Mouse (Mus musculus) c-Kit-positive CD71-negative TER-119-negative erythroid progenitor cells, embryonic 14.5 days (primary cell): Measurements from ENCODE around the gene Zmym4.
A peak's percentile ranks its signal among the peaks of the same experiment; 100 is the strongest.
"Not testable (repeated sequence)": the region's sequence is repeated elsewhere in the genome, so short reads cannot be mapped to it uniquely, and the experiment has no call there.

Experiments used
- DNase-seq: peaks from one replicate; pipeline ENCODE4 v3.0.0-alpha.2; 2013; ENCODE audit warnings: low read depth

Gene Zmym4

DNA sequence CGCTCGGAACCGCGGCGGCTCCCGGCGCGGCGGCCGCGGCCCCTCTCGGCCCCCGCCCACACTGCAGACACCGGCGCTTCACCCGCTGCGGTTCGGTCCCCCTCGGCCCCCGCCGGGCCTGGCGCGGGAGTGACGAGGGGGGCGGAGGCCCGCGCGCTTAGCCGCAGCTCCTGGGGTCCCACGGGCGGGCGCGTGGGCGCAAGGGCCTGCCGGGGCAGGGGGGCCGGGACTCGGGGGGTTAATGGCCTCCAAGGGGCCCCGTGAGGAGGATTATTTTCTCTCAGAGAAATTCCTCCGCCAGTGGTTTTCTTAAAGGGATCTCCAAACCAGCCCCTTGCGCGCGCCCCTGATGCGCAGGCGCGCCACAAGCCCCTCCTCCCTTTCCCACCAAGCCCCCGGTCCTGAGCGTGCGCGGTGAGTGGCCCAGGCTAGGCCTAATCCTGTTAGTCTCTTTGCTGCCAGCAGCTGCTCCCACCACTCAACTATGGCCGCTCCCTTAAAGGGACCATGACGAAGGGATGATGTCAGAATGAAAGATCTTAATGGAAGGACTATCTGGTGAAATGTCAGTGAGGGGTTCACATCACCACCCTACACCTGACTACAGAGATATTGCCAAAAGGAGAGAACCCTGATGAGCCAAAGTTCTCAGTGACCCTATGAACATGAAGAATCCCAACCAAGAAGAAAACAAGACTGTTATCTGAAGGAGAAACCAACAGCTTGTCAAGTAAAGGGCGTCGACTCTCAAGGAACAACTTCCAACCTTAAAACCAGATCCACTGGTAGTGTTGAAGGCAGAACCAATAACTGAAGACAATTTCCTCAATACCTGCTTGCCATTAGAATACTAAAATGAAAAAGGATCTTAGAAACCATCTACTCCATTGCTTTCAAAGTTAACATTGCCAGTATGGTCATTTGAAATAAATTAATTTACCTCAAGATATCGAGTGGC is at the start of gene Zmym4:
TSS of gene Zmym4 (minus strand) at position 272 of the 958 bp plus-strand sequence.
- DNase-seq: peak; percentile 86

DNA sequence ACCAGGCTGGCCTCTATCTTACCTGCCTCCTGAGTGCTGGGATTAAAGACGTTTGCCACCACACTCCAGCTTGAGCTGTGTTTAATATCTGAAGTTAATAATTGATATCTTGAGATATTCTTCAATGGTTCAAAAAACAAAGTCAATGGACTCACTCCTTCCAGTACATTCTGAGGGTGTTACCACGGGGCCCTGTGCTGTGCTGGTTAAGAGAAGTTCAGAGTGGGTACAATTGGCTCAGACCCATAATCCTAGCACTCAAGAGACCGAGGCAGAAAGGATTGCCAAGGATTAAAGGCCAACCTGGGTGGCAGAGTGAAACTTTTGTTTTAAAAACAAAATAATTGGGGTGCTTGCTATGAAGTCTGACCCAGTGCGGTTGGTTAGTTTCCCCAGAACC is 48.4 kb upstream of the Zmym4 start:
- no peak for DNase-seq

DNA sequence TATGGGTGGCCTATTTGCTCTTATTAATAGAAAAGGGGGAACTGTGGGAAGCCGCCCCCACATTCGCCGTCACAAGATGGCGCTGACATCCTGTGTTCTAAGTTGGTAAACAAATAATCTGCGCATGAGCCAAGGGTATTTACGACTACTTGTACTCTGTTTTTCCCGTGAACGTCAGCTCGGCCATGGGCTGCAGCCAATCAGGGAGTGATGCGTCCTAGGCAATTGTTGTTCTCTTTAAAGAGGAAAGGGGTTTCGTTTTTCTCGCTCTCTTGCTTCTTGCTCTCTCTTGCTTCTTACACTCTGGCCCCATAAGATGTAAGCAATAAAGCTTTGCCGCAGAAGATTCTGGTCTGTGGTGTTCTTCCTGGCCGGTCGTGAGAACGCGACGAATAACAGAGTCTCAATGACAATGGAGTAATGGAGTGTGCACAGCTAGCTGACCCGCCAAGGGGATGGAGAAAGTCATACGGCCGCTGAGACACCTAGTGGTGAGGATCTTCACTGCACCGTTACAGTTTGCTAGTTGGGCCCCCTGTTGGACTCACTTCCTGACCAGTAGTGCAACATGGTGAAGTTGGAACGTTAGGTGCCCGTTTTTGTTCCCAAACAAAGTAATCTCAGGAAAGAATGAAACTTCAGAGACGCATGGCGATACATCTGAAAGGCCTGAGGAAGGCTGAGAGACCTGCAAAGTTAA is 47.5 kb upstream of the Zmym4 start:
- peak; percentile 80 for DNase-seq

DNA sequence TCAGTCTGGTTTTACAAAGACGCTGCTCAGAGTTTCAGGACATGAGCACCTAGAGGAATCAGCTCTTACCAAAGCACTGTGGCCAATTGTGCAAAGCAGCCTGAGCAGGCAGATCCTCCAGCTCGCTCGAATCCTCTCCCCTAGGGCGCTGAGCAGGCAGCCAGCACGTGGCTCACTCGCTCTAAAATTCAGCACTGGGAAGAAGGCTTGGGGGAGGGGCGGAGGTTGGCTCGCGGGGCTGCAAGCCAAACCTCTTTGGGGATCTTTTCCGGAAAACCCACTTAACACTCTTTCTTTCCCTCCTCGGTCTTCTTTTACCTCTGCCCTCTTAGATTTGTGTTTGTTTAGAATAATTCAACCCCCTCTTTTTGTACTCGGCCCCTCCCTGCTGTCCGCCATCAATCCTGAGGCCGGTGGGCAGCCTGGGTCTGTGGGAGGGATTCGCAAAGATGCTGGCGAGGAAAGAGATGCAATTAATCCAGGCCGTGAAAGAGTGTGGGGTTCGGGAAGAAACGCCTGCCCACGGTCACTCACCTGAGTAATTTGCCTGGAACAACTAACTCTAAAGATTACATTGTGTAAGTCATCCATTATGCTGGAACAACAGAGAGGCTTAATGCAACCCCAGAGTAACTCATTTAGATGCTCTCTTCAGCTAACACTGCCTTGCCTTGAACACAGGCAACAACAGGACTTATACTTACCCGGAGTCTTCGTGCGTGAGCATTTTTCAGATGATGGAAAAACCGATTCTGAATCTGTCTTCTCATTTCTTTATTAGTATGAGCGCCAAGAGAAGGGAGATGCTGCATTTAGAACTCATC is 37.4 kb upstream of the Zmym4 start:
- DNase-seq: no peak

DNA sequence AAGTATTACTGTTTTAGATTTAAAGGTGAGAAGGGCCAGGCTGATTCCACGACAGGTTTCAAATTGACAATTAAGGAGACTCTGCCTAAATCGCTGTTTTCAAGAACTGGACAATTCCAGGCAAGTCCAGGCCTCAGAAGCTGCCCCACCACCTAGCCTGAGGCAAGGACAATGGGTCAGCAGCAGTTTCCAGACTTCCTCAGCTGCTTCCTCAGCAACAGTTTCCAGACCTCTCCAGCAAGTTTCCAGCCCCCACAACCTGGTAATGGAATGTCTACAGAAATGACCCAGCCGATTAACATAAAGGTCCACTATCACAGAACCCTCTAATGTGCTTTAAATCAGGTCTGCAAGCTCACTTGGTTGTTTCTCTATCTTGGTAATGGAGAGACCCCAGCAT is 36.4 kb upstream of the Zmym4 start:
- DNase-seq: no peak

DNA sequence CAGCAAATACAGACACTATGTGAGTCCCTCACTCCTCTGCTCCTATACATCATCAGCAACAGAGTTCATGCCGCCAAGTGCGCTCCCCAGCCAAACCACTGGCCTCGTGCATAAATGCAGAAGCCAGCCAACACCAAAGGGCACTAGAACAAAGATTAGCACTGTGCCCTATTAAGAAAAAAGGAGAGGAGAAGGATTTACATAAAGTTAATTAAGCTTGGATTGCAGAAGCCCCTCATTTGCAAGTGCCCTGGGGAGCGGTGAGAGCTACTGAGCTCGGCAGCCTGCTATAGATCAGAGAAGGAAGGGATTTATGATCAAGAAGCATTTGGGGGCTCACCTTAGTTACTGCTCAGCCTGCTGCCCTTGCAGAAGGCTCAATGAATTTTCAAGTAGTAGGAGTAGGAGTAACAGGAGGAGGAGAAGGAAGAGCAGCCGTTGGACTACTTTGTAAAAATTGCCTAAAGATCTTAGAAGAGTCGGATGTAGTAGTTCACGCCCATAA is 32.7 kb upstream of the Zmym4 start:
- DNase-seq: no peak

DNA sequence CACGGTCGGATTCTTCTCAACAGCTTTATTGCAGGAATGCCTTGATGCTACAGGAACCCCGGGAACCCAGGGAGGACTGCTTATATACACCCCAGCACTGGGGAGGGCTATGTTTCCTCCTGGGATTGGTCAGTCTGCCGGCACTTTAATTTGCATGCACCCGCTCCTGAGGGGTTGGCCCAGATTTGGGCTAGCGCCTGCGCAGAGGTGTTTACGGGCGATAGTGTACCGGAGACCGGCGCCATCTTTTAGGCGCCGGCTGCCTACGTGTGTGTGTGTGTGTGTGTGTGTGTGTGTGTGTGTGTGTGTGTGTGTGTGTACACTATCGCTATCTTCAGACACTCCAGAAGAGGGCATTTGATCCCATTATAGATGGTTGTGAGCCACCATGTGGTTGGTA is 31.4 kb upstream of the Zmym4 start:
- not testable (repeated sequence) for DNase-seq

DNA sequence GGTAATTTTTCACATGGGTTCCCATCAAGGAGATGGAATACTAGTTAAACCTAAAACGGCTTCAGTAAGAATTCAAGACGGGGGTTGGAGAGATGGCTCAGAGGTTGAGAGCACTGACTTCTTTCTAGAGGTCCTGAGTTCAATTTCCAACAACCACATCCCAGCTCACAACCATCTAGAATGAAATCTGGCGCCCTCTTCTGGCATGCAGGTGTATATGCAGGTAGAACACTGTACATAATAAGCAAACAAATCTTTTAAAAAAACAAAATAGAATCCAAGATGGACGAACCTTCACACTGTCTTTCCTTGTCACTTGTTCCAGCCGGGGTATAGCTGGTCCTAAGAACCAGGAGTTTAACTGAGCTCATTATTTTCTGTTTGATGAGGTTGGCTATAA is 24.4 kb upstream of the Zmym4 start:
- peak; percentile 30 for DNase-seq

DNA sequence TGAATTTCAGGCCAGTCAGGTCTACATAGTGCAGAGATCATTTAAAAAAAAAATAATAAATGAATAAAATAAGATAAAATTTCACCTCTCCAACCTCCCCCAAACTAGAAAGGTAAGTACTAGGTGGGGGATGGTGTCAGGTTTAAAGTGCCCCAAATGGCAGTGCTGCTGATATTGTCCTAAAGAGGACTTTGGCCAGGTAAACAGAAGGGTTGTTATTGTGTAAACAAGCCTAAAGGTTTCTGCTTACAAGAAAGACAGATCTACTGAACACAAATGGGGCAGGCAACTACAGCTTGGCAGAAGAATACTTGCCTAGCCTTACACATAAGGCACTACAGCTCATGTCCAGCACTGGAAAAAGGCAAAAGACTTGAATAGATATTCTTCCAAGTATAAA is 22.6 kb upstream of the Zmym4 start:
- no peak for DNase-seq

DNA sequence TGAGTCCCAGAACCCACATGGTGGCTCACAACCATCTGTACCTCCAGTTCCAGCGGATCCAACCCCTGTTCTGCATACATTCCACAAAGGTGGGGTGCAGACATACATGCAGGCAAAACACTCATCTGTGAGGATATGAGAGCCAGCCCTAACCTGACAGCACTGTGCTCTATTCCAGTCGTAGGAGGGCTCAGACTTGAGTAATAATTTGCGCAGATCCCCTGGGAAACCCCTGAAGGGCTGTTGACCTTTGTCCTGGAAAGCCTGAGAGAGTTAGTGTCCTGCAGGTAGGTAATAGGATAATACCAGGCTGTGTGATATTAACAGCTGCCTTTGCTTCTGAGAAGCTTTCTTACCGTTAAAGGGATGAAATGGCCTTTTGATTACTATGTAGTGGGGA is 20.6 kb upstream of the Zmym4 start:
- DNase-seq: no peak

DNA sequence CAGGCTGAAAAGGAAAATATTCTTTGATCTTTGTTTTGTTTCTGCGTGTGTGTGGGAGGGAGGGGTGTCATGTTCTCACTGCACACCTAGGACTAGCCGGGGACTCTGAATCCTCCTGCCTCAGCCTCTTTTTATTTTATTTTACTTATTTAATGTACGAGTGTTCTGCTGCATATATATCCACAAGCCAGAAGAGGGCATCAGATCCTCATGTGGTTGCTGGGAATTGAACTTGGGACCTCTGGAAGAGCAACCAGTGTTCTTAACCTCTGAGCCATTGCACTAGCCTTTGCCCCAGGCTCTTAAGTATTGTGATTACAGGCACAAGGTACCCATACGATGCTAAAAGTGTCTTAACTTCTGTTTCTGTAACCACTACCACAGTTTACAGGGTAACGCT is 18.8 kb upstream of the Zmym4 start:
- DNase-seq: no peak

DNA sequence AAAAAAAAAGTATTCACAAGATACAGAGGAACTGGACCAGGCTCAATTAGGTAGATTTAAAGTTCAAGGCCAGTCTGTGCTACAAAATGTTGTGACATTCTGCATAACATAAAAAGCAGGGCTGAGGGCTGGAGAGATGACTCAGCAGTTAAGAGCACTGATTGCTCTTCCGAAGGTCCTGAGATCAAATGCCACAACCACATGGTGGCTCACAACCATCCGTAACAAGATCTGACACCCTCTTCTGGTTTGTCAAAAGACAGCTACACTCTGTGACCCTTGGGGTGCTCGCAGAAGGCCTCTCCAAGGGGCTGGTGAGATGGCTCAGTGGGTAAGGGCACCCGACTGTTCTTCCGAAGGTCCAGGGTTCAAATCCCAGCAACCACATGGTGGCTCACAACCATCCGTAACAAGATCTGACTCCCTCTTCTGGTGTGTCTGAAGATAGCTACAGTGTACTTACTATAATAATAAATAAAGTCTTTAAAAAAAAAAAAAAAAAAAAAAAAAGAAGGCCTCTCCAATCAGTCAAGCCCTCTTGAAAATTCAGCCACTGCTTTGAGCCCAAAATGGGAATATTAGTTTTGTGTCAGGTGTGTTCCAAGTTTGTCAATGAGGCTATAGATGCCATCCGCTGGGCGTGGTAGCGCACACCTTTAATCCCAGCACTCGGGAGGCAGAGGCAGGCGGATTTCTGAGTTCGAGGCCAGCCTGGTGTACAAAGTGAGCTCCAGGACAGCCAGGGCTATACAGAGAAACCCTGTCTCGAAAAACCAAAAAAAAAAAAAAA is 16.0 kb upstream of the Zmym4 start:
- DNase-seq: not testable (repeated sequence)

DNA sequence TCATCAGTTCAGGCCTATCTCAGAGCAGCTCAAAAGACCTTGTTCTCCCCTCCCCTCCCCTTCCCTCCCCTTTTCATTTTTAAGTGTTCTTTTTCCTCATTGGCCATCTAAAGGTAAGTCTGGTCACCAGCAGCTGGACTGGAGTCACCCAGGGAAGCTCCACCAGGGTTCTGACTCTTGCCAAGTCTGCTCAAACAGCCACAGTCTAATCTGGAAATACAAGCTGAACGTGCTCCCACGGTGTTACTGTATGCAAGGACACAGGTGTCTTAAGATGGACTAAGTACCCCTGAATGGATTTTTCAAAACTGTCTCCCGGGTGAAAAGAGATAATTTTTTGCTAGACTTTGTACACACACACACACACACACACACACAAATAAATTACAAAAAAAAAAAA is 15.4 kb upstream of the Zmym4 start:
- no peak for DNase-seq

DNA sequence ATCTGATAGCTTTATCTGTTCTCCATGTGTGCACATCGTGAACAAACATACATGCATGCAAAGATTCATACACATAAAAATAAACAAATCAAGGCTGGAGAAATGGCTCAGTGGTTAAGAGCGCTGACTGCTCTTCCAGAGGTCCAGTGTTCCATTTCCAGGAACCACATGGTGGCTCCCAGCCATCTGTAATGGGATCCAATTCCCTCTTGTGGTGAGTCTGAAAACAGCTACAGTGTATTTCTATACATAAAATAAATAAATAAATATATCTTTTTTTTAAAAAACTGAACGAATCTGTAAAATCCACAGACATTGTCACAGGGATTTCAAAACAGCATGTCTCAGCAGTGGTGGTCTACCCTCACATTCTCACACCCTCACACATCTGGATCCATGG is 10.8 kb upstream of the Zmym4 start:
- no peak for DNase-seq

DNA sequence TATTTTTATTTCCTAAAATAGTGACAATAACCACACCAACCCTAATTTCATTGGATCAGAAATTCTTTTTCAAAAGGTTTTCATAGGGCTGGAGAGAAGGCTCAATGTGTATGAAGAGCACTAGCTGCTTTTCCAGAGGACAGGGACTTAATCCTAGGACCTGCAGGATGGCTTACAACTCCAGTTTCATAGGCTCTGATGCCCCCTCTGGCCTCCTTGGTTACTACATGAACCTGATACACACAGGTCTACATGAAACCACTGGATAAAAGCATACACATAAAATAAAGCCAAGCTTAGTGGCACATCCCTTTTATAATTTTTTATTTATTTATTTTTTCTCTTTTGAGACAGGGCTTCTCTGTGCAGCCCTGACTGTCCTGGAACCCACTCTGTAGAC is 9.5 kb upstream of the Zmym4 start:
- no peak for DNase-seq

DNA sequence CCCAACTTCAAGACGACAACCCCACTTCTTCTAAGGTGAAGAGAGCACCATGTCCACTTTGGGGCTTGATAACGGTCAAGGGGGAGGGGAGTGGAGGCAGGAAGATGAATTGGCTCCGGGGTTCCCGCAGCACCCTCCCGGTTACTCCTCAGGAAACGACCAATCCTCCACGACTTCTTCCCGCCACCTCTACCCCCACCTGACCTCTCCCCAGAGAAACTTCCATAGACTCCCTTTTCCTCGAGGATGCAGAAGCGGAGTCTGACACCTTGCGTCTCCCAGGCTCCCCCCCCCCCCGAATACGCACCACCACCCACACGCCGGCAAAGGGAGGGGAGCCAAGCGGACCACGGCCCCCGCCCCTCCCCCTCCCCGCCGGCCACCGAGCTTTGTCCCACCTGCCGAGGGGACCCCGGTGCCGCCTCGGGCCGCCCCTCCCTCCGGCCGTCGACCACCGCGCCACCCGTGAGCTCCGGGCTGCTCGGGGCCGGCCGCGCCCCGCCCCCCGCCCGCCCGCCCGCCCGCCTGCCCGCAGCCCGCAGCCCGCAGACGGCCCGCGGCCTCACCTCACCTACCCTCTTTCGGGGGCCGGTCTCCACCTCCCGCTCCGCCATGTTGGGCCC is 583 bp downstream of the Zmym4 start:
- DNase-seq: no peak

DNA sequence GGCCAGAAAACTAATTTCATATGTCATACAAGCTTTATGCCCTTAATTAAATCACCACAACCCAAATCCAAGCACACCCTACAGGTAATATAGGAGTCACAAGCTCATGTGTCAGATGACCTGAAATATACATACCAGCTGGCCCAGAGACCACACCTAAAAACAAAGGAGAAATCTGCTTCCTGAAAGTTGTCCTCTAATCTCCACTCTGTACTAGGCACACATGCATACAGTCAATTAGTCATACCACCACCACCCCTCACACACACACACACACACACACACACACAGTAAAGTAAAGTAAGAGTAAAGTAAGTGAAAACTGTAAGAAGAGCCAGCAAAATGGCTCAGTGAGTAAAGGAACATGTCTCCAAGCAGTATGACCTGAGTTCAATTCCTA is 9.3 kb downstream of the Zmym4 start:
- DNase-seq: no peak

DNA sequence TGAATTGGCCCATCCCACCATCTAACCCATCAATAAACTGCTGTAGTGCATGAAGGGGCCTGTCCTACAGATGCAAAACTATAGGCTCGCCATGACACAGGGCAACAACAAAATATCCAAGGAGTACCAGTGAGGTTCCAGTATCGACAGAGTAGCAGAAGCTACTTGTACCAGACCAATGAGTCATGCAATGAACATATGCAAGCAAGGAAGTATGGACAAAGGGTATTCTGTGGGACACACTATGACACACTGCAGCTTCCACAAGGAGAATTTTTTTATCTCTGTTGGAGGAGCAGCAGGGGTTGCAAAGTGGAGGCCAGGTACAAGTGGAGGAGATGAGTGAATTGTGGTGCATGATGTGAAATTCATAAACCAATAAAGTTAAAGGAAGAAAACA is 9.7 kb downstream of the Zmym4 start:
- no peak for DNase-seq

DNA sequence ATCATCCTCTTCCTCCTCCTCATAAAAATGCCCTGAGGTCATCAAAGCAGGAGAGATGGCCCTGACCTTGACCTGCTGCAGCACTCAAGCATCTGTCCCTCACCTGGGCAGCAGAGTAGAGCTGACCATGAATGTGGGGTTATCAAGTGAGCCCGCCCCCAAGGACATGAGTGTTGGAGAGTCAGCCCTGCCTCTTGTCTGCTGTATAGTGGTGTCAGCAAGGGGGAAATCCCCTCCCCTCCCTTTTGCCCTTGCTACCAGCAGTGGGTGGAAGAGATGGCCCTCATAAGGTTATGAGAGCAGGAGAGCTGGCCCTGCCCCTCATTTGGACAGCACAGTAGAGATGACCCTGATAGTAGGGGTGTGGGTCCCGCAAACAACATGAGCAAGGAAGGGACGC is 10.5 kb downstream of the Zmym4 start:
- DNase-seq: no peak

DNA sequence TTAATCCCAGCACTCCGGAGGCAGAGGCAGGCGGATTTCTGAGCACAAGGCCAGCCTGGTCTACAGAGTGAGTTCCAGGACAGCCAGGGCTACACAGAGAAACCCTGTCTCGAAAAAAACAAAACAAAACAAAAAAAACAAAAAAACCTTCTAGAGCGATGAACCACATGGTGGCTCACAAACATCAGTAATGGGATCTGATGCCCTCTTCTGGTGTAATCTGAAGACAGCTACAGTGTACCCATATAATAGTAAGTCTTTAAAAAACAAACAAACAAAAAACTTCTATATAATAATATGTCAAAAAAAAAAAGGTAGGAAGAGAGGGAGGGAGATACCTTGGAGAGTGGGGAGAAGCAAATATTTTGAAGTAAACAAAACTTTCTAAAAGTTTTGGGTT is 17.1 kb downstream of the Zmym4 start:
- not testable (repeated sequence) for DNase-seq

DNA sequence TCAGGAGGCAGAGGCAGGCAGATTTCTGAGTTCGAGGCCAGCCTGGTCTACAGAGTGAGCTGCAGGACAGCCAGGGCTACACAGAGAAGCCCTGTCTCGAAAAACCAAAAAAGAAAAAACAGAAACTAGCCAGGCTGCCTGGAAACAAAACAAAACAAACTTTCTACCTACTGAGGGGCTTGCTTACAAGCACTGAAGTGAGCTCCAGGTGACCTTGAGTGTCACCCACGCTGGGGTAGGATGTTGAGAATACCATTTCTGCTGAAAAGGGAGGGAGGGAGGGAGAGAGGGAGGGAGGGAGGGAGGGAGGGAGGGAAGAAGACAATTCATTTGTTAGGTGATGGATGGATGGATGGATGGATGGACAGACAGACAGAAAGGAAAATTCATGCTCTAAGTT is 24.5 kb downstream of the Zmym4 start:
- no peak for DNase-seq
